Mouse (Mus musculus): Measurements from ENCODE around the gene Atcay. TPM values are rescaled to one million over a fixed set of nuclear protein-coding genes. Genes with fewer than 3 reads are reported as not detected.

Gene Atcay
- polyA plus RNA-seq, 1 experiment from 2014 or later: 95.3 TPM

Small RNAs within 50 kb of the gene (microRNA-seq; reads per million reads assigned to microRNA genes)
- 18.9 reads per million, percentile 36 among the genes with 10 or more reads in this experiment for gene Mir3057

Other genes starting within 250 kb of the Atcay start
- gene Gng7, start 215.9 kb downstream of the Atcay start, polyA plus RNA-seq (2015; fragmentation: Nextera tagmentation; extraction: Ambion mirVana): 19.0 and 21.2 TPM in 2 replicates
- gene Diras1, start 205.2 kb downstream of the Atcay start, polyA plus RNA-seq (2015; fragmentation: Nextera tagmentation; extraction: Ambion mirVana): 77.5 and 79.2 TPM in 2 replicates
- gene Slc39a3, start 193.4 kb downstream of the Atcay start, polyA plus RNA-seq (2015; fragmentation: Nextera tagmentation; extraction: Ambion mirVana): 57.2 and 58.0 TPM in 2 replicates
- gene Sgta, start 170.7 kb downstream of the Atcay start, polyA plus RNA-seq (2015; fragmentation: Nextera tagmentation; extraction: Ambion mirVana): 353 and 376 TPM in 2 replicates
- gene Thop1, start 160.8 kb downstream of the Atcay start, polyA plus RNA-seq (2015; fragmentation: Nextera tagmentation; extraction: Ambion mirVana): 48.8 and 52.2 TPM in 2 replicates
- gene Creb3l3, start 132.0 kb downstream of the Atcay start, polyA plus RNA-seq (2015; fragmentation: Nextera tagmentation; extraction: Ambion mirVana): 0.36 and 0.48 TPM in 2 replicates
- gene Map2k2, start 124.9 kb downstream of the Atcay start, polyA plus RNA-seq (2015; fragmentation: Nextera tagmentation; extraction: Ambion mirVana): 258 and 270 TPM in 2 replicates
- 16.2 and 16.7 TPM in 2 replicates for gene Zbtb7a, start 95.6 kb downstream of the Atcay start, polyA plus RNA-seq (2015; fragmentation: Nextera tagmentation; extraction: Ambion mirVana)
- gene Pias4, start 62.9 kb downstream of the Atcay start, polyA plus RNA-seq (2015; fragmentation: Nextera tagmentation; extraction: Ambion mirVana): 59.2 and 66.3 TPM in 2 replicates
- gene Eef2, start 54.2 kb downstream of the Atcay start, polyA plus RNA-seq (2015; fragmentation: Nextera tagmentation; extraction: Ambion mirVana): 588 and 606 TPM in 2 replicates
- 66.3 and 67.3 TPM in 2 replicates for gene Dapk3, start 47.8 kb downstream of the Atcay start, polyA plus RNA-seq (2015; fragmentation: Nextera tagmentation; extraction: Ambion mirVana)
- gene 4930442H23Rik, start 47.0 kb downstream of the Atcay start, polyA plus RNA-seq (2015; fragmentation: Nextera tagmentation; extraction: Ambion mirVana): not detected in 2 replicates
- 0.14 TPM in 1 of 2 replicates, not detected in the other for gene Nmrk2, start 28.8 kb downstream of the Atcay start, polyA plus RNA-seq (2015; fragmentation: Nextera tagmentation; extraction: Ambion mirVana)
- 35.4 and 37.2 TPM in 2 replicates for gene Zfr2, start 2.3 kb upstream of the Atcay start, polyA plus RNA-seq (2015; fragmentation: Nextera tagmentation; extraction: Ambion mirVana)
- 37.2 and 40.1 TPM in 2 replicates for gene Matk, start 22.1 kb upstream of the Atcay start, polyA plus RNA-seq (2015; fragmentation: Nextera tagmentation; extraction: Ambion mirVana)
- gene Mrpl54, start 36.1 kb upstream of the Atcay start, polyA plus RNA-seq (2015; fragmentation: Nextera tagmentation; extraction: Ambion mirVana): 124 and 126 TPM in 2 replicates
- gene Apba3, start 36.1 kb upstream of the Atcay start, polyA plus RNA-seq (2015; fragmentation: Nextera tagmentation; extraction: Ambion mirVana): 36.4 and 38.5 TPM in 2 replicates
- 6.9 and 8.0 TPM in 2 replicates for gene Tjp3, start 60.7 kb upstream of the Atcay start, polyA plus RNA-seq (2015; fragmentation: Nextera tagmentation; extraction: Ambion mirVana)
- gene Pip5k1c, start 62.1 kb upstream of the Atcay start, polyA plus RNA-seq (2015; fragmentation: Nextera tagmentation; extraction: Ambion mirVana): 154 and 159 TPM in 2 replicates
- gene Cactin, start 90.3 kb upstream of the Atcay start, polyA plus RNA-seq (2015; fragmentation: Nextera tagmentation; extraction: Ambion mirVana): 35.8 and 38.3 TPM in 2 replicates
- gene Tbxa2r, start 97.9 kb upstream of the Atcay start, polyA plus RNA-seq (2015; fragmentation: Nextera tagmentation; extraction: Ambion mirVana): 5.7 and 6.2 TPM in 2 replicates
- not detected in 2 replicates for gene Gipc3, start 112.4 kb upstream of the Atcay start, polyA plus RNA-seq (2015; fragmentation: Nextera tagmentation; extraction: Ambion mirVana)
- 26.6 and 29.9 TPM in 2 replicates for gene Hmg20b, start 119.6 kb upstream of the Atcay start, polyA plus RNA-seq (2015; fragmentation: Nextera tagmentation; extraction: Ambion mirVana)
- gene Mfsd12, start 126.7 kb upstream of the Atcay start, polyA plus RNA-seq (2015; fragmentation: Nextera tagmentation; extraction: Ambion mirVana): 19.7 and 22.5 TPM in 2 replicates
- 1.1 TPM in 2 replicates for gene 4930404N11Rik, start 135.0 kb upstream of the Atcay start, polyA plus RNA-seq (2015; fragmentation: Nextera tagmentation; extraction: Ambion mirVana)
- gene Fzr1, start 147.7 kb upstream of the Atcay start, polyA plus RNA-seq (2015; fragmentation: Nextera tagmentation; extraction: Ambion mirVana): 153 and 159 TPM in 2 replicates
- 90.4 and 92.6 TPM in 2 replicates for gene Dohh, start 153.6 kb upstream of the Atcay start, polyA plus RNA-seq (2015; fragmentation: Nextera tagmentation; extraction: Ambion mirVana)
- gene Gm48551, start 153.6 kb upstream of the Atcay start, polyA plus RNA-seq (2015; fragmentation: Nextera tagmentation; extraction: Ambion mirVana): 8.4 and 9.3 TPM in 2 replicates
- gene Gm48552, start 158.2 kb upstream of the Atcay start, polyA plus RNA-seq (2015; fragmentation: Nextera tagmentation; extraction: Ambion mirVana): 2.7 and 3.3 TPM in 2 replicates
- gene Smim24, start 162.2 kb upstream of the Atcay start, polyA plus RNA-seq (2015; fragmentation: Nextera tagmentation; extraction: Ambion mirVana): 1.4 and 1.6 TPM in 2 replicates
- 18.1 and 22.8 TPM in 2 replicates for gene Nfic, start 224.8 kb upstream of the Atcay start, polyA plus RNA-seq (2015; fragmentation: Nextera tagmentation; extraction: Ambion mirVana)